Mouse (Mus musculus) 416B (cell line): ENCODE data around the gene Shkbp1.

Experiments
- DNase-seq: peaks from one replicate; pipeline ENCODE4 v3.0.0; 2011; ENCODE audit warnings: low read depth

The Shkbp1 gene

DNA sequence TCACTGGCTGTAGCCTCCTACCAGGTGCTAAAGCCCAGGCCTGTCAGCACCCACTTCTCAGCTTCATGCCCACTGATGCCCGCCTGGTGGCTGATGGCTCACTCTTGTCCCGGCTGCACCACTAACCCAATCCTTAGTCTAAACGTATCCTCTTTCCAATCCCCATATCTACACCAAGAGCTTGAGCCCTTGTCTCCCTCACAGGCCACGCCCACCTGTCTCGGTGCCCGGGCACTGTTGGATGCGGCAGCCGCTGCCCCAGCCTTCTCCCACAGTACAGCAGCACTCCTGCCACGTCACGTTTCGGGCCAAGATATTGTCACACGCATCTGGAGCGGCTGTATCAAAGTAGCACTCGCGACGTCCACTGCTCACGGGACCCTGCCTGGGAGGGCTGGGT lies 45.5 kb downstream of the Shkbp1 start:
- no peak for DNase-seq

GRCm38 (mm10) chr7:27309832-27310231 lies 46.0 kb downstream of the Shkbp1 start:
- DNase-seq = no peak

DNA sequence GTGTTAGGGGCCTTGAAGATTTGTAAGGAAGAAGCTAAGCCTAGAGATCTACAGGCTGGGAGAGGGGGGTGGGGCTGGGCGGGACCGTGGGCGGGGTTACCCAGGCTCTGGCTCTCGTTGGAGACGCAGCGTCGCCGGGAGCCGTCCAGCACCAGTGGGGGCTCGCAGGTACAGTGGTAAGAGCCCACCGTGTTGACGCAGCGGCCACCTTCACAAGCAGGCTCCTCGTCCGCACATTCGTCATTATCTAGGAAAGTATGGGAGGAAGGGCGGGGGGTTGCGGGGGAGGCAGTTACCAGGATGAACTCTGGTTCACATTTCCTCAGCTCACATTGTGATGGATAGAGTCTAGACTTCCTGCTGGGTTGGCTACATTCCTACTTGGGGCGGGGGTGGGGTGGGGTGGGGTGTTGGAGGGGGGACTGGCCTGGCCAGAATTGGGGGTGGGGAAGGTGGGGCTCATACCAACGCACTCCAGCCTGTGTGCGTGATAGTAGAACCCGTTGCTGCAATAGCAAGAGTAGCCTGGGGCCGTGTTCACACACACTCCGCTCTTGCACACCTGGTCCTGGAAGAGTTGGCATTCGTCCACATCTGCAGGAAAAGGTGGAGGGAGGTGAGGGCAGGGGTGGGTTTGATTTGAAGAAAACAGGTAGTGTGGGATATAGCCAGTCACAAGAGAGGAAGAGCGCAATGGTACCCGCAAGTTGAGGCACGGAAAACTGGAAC lies 46.8 kb downstream of the Shkbp1 start:
- no peak for DNase-seq

GRCm38 (mm10) chr7:27307551-27307950 lies 48.3 kb downstream of the Shkbp1 start:
- DNase-seq = peak; percentile 34

DNA sequence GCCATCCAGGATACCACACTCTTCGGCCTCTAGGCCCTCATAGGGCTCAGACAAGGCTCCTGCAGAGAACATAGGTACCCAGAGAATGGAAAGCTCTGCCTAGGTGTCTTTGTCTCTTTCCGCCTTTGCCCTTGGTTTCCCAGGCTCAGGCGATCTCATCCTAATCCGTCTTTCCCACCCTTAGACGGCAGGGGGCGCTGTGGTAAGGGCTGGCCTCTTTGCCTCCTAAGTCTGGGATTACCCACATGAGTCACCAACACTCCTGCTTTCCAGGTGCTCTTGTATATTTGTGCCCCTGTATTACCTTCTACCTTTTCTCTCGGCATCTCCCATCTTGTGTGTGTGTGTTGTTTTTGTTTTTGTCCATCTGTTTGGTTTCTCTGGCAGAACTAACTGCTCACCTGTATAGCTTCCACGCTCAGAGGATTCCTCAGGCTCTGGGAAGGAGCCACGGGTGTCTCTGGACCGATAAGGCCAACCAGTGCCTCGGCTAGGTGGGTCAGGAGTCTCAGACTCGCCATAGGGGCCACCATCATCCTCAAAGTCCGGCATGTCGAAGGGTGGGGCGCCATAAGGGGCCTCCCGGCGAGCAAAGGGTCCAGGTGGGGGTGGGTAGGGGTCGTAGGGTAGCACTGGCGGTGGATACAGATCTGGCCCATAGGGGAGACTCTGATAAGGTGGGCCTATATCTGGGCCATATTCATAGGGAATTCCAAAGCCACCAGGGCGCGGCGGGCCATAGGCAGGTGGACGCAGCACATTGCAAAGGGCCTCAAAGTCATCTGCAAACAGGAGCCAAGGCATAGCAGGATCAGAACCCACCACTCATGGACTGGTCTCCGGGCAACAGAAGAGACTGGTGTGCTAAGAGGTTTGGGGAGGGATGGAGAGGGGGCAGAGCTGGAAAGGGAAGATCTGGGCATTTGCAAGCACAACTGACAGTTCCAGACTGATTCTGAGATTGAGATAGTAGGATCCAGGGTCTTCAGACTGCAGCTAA lies 49.4 kb downstream of the Shkbp1 start:
- DNase-seq = peak; percentile 53

DNA sequence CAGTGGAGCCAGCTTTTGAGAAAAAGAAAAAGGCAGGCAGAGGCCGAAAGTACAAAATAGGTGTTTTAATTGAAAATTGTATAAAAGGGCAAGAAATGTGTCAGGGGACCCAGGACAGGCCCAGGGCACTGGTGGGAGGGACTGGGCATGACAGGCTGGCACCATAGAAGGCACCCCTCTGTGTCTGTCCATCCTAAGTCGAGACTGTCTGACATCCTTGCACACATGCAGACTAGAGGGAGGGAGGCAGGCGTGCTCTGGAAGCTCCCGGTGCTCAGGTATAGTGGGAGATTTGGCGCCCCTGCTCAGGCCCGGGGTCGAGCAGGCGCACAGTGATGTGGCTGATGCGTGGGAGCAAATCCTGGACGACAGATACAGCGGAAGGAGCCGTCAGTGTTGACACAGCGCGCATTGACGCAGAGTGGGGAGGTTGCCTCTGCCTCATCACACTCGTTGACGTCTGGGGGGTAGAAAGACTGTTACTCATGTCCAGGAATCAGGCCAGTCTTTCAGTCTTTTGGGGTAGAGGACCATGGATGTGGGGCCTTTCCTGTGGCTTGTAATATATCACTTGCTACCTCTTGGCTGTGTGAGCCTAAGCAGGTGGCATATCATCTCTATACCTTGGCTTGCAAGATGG lies 50.6 kb downstream of the Shkbp1 start:
- DNase-seq = no peak

DNA sequence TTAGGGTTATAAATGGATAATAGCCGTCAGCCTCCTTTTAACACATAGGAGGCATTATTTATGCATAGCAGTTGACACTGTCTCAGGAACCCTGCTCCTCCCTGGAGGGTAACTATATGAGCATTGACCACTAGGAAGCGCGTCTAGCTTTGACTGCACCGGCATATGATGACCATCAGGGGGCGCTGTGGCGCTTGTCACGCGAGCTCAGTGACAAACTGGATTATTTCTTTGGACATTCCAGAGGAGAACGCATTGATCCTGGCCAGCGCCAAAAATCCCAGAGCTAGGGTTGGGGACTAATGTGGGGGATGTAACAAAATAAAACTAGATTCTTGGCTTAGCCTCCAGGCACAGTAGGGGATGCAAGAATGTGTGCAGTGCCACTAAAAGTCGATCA lies 53.6 kb downstream of the Shkbp1 start:
- peak; percentile 83 for DNase-seq

DNA sequence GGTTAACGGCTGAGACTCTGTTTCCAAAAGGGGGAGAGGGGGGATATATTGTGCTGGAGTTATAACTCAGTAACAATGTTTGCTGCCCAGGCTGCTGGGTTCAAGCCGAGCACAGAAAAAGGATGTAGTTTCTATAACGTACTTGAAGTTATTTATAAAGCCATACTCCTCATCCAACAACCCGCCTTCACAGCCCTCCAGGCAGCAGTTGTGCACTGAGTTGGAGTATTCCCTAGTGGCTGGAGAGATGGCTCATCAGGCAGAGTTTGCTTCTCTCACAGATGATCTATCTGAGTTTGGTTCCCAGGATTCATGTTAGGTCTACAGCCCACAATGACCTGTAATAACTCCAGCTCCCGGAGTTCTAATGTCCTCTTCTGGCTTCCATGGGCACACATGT lies 55.0 kb downstream of the Shkbp1 start:
- DNase-seq = no peak

DNA sequence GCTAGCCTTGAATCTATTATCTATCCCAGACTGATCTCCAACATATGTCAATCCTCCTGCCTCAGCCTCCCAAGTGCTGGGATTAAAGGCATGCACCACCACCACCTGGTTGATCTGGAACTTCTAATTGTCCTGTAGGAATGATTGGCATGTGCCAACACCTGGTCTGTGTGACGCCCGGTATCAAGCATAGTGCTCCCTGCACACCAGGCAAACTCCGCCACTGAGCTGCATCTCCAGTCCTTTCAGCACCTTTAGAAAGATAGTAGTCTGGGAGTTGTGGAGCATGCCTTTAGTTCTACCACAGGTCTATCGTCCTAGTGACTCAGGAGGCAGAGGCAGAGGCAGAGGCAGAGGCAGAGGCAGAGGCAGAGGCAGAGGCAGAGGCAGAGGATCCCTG lies 55.5 kb downstream of the Shkbp1 start:
- DNase-seq = no peak

DNA sequence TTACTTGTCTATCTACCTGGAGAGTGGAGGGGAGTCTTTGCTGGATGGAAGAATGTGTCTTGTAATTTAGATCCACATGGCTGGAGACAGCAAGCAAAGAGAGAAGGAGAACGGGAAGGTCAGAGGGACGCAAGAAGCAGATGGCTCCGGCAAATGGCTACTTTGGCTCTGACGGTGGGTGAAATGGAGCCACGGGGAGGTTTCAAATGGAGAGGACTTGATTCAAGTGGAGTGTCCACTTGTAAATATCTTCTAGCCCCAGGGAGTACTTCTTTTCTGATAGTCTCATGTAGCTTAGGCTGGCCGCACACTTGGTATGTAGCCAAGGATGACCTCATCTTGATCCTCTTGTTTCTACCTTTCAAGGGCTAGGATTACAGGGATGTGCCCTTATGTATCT lies 57.0 kb downstream of the Shkbp1 start:
- DNase-seq = no peak

- no peak for DNase-seq
Measured at GRCm38 (mm10) chr7:27298033-27298610, 57.7 kb downstream of the Shkbp1 start.

- DNase-seq = peak; percentile 34
Measured at GRCm38 (mm10) chr7:27296518-27296917, 59.3 kb downstream of the Shkbp1 start.

GRCm38 (mm10) chr7:27295956-27296355 lies 59.9 kb downstream of the Shkbp1 start:
- no peak for DNase-seq
